Mouse (Mus musculus) kidney, embryonic 16.5 days (tissue): ENCODE measurements around the gene Proser3. TPM values are rescaled to one million over a fixed set of nuclear protein-coding genes. Genes with fewer than 3 reads are reported as not detected.
"Not testable (repeated sequence)": the region's sequence is repeated elsewhere in the genome, so short reads cannot be mapped to it uniquely, and the experiment has no call there.

Experiments
- ATAC-seq: fragments of 200-750 bp; cut with Nextera tagmentation; 2 replicates; pipeline ENCODE4 v1.8.0; 2017; ENCODE audit warnings: moderate TSS enrichment; ENCODE audit not compliant: low FRiP score, low TSS enrichment
- H3K27ac ChIP-seq: fragments of 300-500 bp; sonication (generic); 2 replicates; pipeline ENCODE4 v1.5.1; 2014; ENCODE audit warnings: low read length
- H3K27me3 ChIP-seq: fragments of 300-500 bp; sonication (generic); 2 replicates; pipeline ENCODE4 v1.6.1; 2014; ENCODE audit warnings: low read length, control low read depth, mixed read lengths; ENCODE audit not compliant: insufficient read depth
- H3K36me3 ChIP-seq: fragments of 300-500 bp; sonication (generic); 2 replicates; pipeline ENCODE4 v1.6.1; 2014; ENCODE audit warnings: low read length, control low read depth, mixed read lengths; ENCODE audit not compliant: insufficient read depth
- H3K4me1 ChIP-seq: fragments of 300-500 bp; sonication (generic); 2 replicates; pipeline ENCODE4 v1.6.1; 2014; ENCODE audit warnings: low read length, control low read depth, mixed read lengths; ENCODE audit not compliant: insufficient read depth
- H3K4me2 ChIP-seq: fragments of 300-500 bp; sonication (generic); replicated peaks from 2 replicates; pipeline ENCODE4 v1.6.1; 2014; ENCODE audit warnings: low read depth, low read length
- H3K4me3 ChIP-seq: fragments of 300-500 bp; sonication (generic); 2 replicates; pipeline ENCODE4 v1.5.1; 2014; ENCODE audit warnings: mild to moderate bottlenecking, low read length
- H3K9ac ChIP-seq: fragments of 300-500 bp; sonication (generic); replicated peaks from 2 replicates; pipeline ENCODE4 v1.6.1; 2014; ENCODE audit warnings: low read length
- H3K9me3 ChIP-seq: fragments of 300-500 bp; sonication (generic); 2 replicates; pipeline ENCODE4 v1.6.1; 2016; ENCODE audit warnings: low read length, control low read depth
- WGBS: fragments of 180-500 bp; shearing (Covaris S2); extraction: QIAGEN DNeasy Blood & Tissue Kit; methylation state at CpG from one replicate; pipeline ENCODE4 v1.1.7; 2014; 5-methylcytosine and 5-hydroxymethylcytosine counted together
- polyA plus RNA-seq: library from polyadenylated mRNA; unstranded; fragments of >200 nt; fragmentation: Nextera tagmentation; extraction: Ambion mirVana; gene quantifications from 2 replicates; pipeline ENCODE4 v1.2.1, GENCODE M21; 2015

The Proser3 gene
- polyA plus RNA-seq, 1 experiment from 2014 or later, result 12.0 TPM

DNA sequence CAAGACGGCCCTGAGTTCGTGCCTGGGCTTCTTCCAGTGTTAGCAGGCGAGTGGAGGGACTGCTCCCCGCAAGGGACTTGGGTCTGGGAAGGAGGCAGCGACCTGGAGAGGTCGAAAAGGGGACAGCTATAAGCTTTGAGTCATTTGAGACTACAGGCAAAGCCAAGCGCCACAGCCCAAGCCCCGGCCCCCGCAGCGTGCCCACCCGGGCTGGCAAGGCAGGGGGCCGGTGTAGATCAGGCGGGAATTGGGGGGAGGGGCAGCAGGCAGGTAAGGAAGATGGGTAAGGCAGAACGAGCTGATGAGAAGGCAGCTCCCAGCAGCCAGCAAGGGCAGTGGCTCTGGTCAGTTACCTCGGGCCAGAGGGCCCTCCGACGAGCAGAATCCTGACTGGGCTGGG is 25.7 kb downstream of the Proser3 start:
- H3K9me3 ChIP-seq, result no peaks in the 10 kb centered on the region
- peak overlapping the region; percentile 38 for H3K4me2 ChIP-seq
- H3K4me3 ChIP-seq, result peak overlapping the region; percentile 17
- H3K36me3 ChIP-seq, result peaks cover 52% of the 10 kb centered on the region
- H3K9ac ChIP-seq, result peak overlapping the region; percentile 60
- peaks cover 30% of the 10 kb centered on the region for H3K4me1 ChIP-seq
- H3K27me3 ChIP-seq, result no peaks in the 10 kb centered on the region
- 15% methylated on average over 17 of the region's 17 CpGs for WGBS
- peak; percentile 7; the same call in 1 of the 2 replicates for ATAC-seq
- peak overlapping the region; percentile 76 for H3K27ac ChIP-seq

DNA sequence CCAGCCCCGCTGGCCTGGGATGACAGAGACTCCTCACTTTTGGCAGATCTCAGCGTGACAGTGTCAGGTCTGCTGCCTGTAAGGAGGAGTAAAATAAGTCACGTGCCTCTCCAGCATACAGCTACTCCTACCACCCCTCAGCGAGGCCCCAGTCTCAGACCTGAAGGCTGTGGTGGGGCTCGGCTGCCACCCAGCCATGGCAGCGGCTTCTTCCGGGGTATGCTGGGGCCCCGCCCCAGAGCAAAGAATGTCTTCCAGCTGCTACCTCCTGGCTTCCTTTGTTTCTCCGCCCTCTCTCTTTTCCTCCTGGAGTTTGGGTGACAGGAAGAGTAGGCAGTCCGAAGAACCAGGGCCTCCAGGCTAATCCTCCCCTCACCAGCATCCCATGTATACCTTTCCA is 26.1 kb downstream of the Proser3 start:
- H3K36me3 ChIP-seq, result peaks cover 49% of the 10 kb centered on the region
- H3K4me1 ChIP-seq, result peaks cover 30% of the 10 kb centered on the region
- H3K27ac ChIP-seq, result peak overlapping the region; percentile 76
- H3K27me3 ChIP-seq, result no peaks in the 10 kb centered on the region
- WGBS, result 16% methylated on average over 10 of the region's 10 CpGs
- peak; percentile 67 for ATAC-seq
- peak overlapping the region; percentile 38 for H3K4me2 ChIP-seq
- peak overlapping the region; percentile 60 for H3K9ac ChIP-seq
- no peaks in the 10 kb centered on the region for H3K9me3 ChIP-seq
- H3K4me3 ChIP-seq, result peak overlapping the region; percentile 17

DNA sequence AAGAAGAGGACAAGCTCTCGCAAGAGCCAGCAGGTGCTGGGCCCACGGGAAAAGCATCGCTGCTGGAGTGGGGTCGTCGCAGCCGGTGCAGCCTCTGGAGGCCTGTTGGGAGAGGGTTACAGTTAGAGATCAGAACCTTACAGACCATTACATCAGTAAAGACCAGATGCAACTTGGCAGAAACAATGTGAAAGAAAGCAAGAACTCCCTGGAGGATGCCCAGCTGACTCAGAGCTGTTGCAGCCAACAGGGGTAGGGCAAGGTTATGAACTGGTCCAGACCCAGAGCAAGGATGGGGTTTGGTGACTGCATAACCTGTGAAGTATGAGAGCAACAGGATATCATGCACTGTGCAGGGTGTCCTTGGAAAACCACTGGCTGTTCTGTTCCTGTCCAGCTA is 27.6 kb downstream of the Proser3 start:
- 85% methylated on average over 6 of the region's 6 CpGs for WGBS
- ATAC-seq, result no peak
- peaks cover 35% of the 10 kb centered on the region for H3K36me3 ChIP-seq
- H3K4me3 ChIP-seq, result no peak overlapping the region
- H3K27ac ChIP-seq, result no peak overlapping the region
- H3K9ac ChIP-seq, result no peak overlapping the region
- H3K9me3 ChIP-seq, result no peaks in the 10 kb centered on the region
- H3K27me3 ChIP-seq, result no peaks in the 10 kb centered on the region
- no peak overlapping the region for H3K4me2 ChIP-seq
- peaks cover 38% of the 10 kb centered on the region for H3K4me1 ChIP-seq

DNA sequence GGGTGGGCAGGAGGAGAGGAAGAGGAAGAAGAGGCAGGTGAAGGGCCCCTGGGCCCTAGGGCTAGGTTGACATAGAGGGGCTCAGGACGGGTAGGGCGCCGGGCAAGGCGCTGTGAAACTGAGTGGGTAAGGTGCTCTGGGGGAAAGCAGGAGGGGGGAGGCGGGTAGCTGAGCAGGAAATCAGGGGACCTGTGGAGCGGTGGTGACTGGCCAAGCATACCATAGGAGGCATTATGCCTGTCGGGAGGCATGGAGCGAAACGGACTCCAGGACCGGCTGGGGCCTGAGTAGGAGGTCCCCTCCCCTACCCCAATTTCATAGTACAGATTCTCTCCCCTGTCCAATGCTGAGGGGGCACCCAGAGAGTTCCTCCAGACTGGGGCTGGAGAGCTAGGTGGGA is 29.2 kb downstream of the Proser3 start:
- H3K27me3 ChIP-seq, result no peaks in the 10 kb centered on the region
- peak; percentile 24; the same call in 1 of the 2 replicates for ATAC-seq
- peaks cover 19% of the 10 kb centered on the region for H3K36me3 ChIP-seq
- 0 out of 2 replicates have a peak overlapping the region, but pooled peaks have one; percentile 7 for H3K4me2 ChIP-seq
- H3K4me1 ChIP-seq, result peaks cover 38% of the 10 kb centered on the region
- peak overlapping the region; percentile 53; the same call in 1 of the 2 replicates for H3K27ac ChIP-seq
- H3K9ac ChIP-seq, result 0 out of 2 replicates have a peak overlapping the region, but pooled peaks have one; percentile 31
- no peaks in the 10 kb centered on the region for H3K9me3 ChIP-seq
- no peak overlapping the region for H3K4me3 ChIP-seq
- WGBS, result 52% methylated on average over 9 of the region's 10 CpGs

DNA sequence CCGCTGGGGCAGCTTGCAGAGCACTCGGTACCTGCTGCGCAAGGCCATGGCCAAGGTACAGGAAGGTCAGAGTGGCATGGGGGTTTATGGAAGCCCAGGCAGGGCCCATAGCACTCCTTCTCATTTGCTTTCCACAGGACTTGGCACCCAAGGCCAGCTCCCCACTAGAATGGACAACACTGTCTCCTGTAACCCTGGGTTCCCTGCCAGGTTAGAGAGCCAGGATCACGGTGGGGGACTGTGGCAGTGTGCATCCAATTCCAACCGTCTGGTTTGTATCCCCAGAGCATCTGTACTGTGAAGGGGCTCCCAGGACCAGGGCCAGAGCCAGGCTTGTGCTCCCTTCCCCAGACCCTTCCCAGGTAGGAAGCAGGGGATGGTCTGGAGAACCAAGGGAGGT is 31.2 kb downstream of the Proser3 start:
- no peak overlapping the region for H3K27ac ChIP-seq
- no peak for ATAC-seq
- H3K4me1 ChIP-seq, result peaks cover 25% of the 10 kb centered on the region
- no peaks in the 10 kb centered on the region for H3K27me3 ChIP-seq
- H3K9me3 ChIP-seq, result no peaks in the 10 kb centered on the region
- H3K36me3 ChIP-seq, result peaks cover 17% of the 10 kb centered on the region
- no peak overlapping the region for H3K4me3 ChIP-seq
- 76% methylated on average over 5 of the region's 5 CpGs for WGBS
- no peak overlapping the region for H3K4me2 ChIP-seq
- H3K9ac ChIP-seq, result no peak overlapping the region

DNA sequence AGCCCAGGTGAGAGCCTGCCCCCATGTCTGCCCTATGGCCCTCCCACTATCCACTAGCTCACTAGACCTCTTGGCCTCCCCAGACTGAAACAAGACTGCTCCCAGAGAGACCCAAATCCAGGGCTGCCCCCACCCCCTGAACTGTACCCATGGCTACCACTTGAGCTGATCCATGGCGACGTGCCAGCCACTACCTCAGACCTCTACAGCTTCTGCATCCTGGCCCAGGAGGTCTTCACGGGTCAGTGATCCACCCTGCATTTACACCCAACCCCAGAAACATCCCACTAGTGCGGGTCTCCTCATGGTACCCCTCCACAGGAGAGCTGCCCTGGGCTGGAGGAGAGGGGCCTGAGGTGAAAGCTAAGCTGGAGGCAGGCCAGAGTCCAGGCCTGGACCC is 31.7 kb downstream of the Proser3 start:
- Histone ChIP-seq H3K4me1 (peaks cover 23% of the 10 kb centered on the region), H3K36me3 (peaks cover 17% of the 10 kb centered on the region), H3K9me3 (no peaks in the 10 kb centered on the region), H3K4me3 (no peak overlapping the region), H3K9ac (no peak overlapping the region), H3K4me2 (no peak overlapping the region), H3K27me3 (no peaks in the 10 kb centered on the region), H3K27ac (no peak overlapping the region; the same call in 1 of the 2 replicates)
- 51% methylated on average over 4 of the region's 4 CpGs for WGBS
- peak; percentile 17 for ATAC-seq

DNA sequence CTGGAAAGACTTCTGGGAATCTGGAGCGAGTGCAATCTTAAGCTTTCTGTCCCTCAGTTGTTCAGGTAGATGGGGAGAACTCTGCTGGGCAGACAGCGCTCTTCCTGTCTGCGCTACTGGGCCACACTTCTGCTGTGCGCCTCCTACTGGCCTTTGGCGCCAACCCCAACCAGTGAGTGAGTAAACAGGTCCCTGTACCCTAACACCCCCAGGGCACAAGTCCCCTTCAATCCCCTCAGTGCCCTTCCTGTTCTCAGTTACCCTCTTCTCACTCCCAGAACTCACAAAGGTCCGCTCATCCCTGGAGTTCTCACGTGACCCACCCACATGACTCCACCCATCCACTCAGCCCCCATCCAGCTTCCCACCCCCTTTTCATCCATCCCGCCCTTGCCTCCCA is 33.8 kb downstream of the Proser3 start:
- H3K27ac ChIP-seq, result no peak overlapping the region

DNA sequence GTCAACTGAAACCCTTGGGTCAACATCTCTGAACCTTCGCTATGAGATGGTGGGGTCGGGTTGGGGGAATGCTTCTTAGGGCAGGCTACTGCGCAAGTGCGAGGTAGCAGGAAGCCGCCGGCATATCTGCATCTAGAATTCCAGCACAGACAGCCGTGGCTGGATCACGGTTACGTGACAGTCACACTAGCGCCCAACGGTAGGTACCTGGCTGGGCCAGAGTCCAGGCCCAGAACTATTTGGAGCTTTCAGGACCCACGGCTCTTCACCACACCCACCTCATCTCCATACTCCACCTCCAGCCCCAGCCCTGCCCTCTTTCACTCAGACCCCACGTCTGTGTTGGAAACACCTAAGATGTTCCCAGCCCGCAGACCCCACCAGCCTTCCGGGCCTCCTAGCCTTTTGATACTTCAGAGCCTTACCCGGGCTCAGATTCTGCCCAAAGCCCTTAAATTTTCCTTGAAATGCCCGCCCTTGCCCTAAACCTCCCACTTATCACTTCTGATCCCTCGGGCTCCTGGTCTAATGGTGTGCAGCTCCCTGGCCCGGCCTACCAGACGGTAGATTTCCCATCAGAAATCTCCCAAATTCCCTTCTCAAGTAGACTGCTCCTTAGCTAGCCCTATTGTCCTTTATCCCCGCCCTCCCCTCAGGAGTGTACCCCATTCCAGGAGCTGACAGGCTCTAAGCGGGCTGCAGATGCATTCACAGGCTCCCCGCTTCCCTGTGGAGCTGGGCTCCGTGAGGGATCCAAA is 36.9 kb downstream of the Proser3 start:
- Histone ChIP-seq H3K9ac (no peak overlapping the region), H3K36me3 (no peaks in the 10 kb centered on the region), H3K4me1 (peaks cover 3% of the 10 kb centered on the region; the same call in 1 of the 2 replicates), H3K9me3 (no peaks in the 10 kb centered on the region), H3K4me3 (no peak overlapping the region), H3K4me2 (0 out of 2 replicates have a peak overlapping the region, but pooled peaks have one; percentile 8), H3K27me3 (no peaks in the 10 kb centered on the region), H3K27ac (no peak overlapping the region)
- 56% methylated on average over 24 of the region's 24 CpGs for WGBS
- ATAC-seq, result no peak

More for the DNA sequence above, 33.8 kb downstream of the Proser3 start:
- Histone ChIP-seq H3K4me2 (no peak overlapping the region), H3K27me3 (no peaks in the 10 kb centered on the region), H3K9ac (no peak overlapping the region), H3K4me1 (peaks cover 17% of the 10 kb centered on the region), H3K9me3 (no peaks in the 10 kb centered on the region), H3K4me3 (no peak overlapping the region), H3K36me3 (peaks cover 3% of the 10 kb centered on the region; the same call in 1 of the 2 replicates)
- no peak for ATAC-seq
- 43% methylated on average over 8 of the region's 8 CpGs for WGBS

DNA sequence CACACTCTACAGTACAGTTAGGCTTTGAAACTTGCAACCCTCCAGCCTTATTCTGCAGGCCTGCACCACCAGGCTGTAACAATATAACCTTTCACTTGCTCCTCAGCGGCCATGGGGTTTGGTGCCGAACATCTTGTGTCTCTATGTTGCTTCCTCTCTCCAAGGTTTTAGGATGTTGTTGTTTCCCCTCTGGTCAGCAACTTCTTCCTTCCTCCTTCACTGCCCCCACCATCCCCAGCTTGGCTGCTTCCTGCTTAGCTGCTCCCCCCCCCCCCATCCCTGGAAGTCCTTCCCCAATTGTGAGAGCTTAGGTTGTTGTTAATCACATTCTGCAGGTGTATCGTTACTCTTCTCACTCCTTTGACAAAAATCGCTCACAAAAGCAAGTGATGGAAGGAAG is 44.0 kb downstream of the Proser3 start:
- Histone ChIP-seq H3K9me3 (no peaks in the 10 kb centered on the region), H3K4me1 (no peaks in the 10 kb centered on the region)
- WGBS, result 68% methylated on average over 4 of the region's 4 CpGs

DNA sequence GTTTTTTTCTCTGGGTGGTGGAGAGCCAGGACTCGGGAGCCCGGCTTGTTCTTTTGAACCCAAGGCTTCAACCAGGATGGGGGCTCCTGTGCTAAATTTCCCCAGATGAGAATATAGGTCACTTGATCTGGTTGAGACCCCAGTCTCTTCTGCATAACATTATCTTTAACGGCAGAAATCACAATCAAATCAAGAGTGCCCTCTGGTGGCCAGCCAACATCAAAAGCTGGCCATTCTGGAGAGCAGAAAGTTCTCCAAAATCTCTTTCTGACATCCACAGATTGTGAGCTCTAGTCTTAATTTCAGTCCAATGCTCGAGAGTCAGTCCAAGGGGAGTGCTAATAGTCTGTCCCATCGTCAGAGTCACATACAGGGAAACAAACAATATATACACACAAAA is 50.9 kb downstream of the Proser3 start:
- H3K9me3 ChIP-seq, ATAC-seq, H3K9ac ChIP-seq, H3K27me3 ChIP-seq, H3K27ac ChIP-seq, H3K4me2 ChIP-seq, H3K4me3 ChIP-seq, H3K4me1 ChIP-seq, H3K36me3 ChIP-seq: not testable (repeated sequence)
- WGBS, result 67% methylated on average over 5 of the region's 5 CpGs

More for the DNA sequence above, 44.0 kb downstream of the Proser3 start:
- Histone ChIP-seq H3K4me3 (no peak overlapping the region), H3K4me2 (no peak overlapping the region), H3K9ac (no peak overlapping the region), H3K27me3 (no peaks in the 10 kb centered on the region), H3K36me3 (no peaks in the 10 kb centered on the region), H3K27ac (no peak overlapping the region)
- ATAC-seq, result no peak
